Mouse (Mus musculus): ENCODE results near the gene Hectd4. TPM values are rescaled to one million over a fixed set of nuclear protein-coding genes. Genes with fewer than 3 reads are reported as not detected.
A peak's percentile ranks its signal among the peaks of the same experiment; 100 is the strongest.
"Not testable (repeated sequence)": the region's sequence is repeated elsewhere in the genome, so short reads cannot be mapped to it uniquely, and the experiment has no call there.

The Hectd4 gene
- polyA plus RNA-seq, 1 experiment from 2014 or later, result 2.0 TPM

DNA sequence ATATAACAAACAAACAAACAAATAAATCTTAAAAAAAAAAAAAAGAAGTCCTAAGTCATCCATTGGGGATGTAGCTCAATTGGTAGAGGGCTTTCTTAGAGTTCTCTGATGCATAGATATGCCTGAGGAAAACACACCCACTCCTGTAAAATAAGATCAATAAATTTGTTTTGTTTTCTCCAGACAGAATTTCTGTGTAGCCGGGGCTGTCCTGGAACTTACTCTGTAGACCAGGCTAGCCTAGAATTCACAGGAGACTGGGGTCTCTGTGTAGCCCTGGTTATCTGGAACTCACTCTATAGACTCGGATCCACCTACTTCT lies 2.7 kb upstream of the Hectd4 start:
- Histone ChIP-seq H3K4me1 (replicated peaks; ENCODE audit: insufficient read depth, low read length) (0 out of 2 replicates have a peak, but pooled peaks cover 5% of the 10 kb centered on the region), H3K9me3 (replicated peaks; ENCODE audit: low read length) (no peaks in the 10 kb centered on the region), H3K27ac (no peak overlapping the region), H3K27me3 (ENCODE audit: insufficient read depth, low read length) (no peaks in the 10 kb centered on the region), H3K36me3 (ENCODE audit: insufficient read depth, low read length) (no peaks in the 10 kb centered on the region), H3K9ac (ENCODE audit: low read depth, low read length) (no peak overlapping the region), H3K4me2 (ENCODE audit: low read length) (no peak overlapping the region), H3K4me3 (replicated peaks; ENCODE audit: low read depth, low read length) (no peak overlapping the region)
- no peak for ATAC-seq (replicated peaks; ENCODE audit: low FRiP score, low read depth)
- WGBS, result 100% methylated on average over 2 of the region's 2 CpGs
- no peak for DNase-seq (ENCODE audit: low spot score)
- TF ChIP-seq CTCF (IDR thresholded peaks at IDR 0.05; ENCODE audit: low read depth), result no peak

- Histone ChIP-seq H3K4me3 (replicated peaks; ENCODE audit: low read depth, low read length) (no peak overlapping the region), H3K27me3 (ENCODE audit: insufficient read depth, low read length) (no peaks in the 10 kb centered on the region), H3K36me3 (ENCODE audit: insufficient read depth, low read length) (no peaks in the 10 kb centered on the region), H3K4me1 (replicated peaks; ENCODE audit: insufficient read depth, low read length) (0 out of 2 replicates have a peak, but pooled peaks cover 5% of the 10 kb centered on the region), H3K9ac (ENCODE audit: low read depth, low read length) (no peak overlapping the region), H3K9me3 (replicated peaks; ENCODE audit: low read length) (no peaks in the 10 kb centered on the region), H3K4me2 (ENCODE audit: low read length) (no peak overlapping the region), H3K27ac (no peak overlapping the region)
- ATAC-seq (replicated peaks; ENCODE audit: low FRiP score, low read depth), result no peak
- TF ChIP-seq CTCF (IDR thresholded peaks at IDR 0.05; ENCODE audit: low read depth), result no peak
- no peak for DNase-seq (ENCODE audit: low spot score)
- 72% methylated on average over 1 of the region's 1 CpGs for WGBS
Measured at GRCm38 (mm10) chr5:121219190-121219589, 829 bp upstream of the Hectd4 start.

DNA sequence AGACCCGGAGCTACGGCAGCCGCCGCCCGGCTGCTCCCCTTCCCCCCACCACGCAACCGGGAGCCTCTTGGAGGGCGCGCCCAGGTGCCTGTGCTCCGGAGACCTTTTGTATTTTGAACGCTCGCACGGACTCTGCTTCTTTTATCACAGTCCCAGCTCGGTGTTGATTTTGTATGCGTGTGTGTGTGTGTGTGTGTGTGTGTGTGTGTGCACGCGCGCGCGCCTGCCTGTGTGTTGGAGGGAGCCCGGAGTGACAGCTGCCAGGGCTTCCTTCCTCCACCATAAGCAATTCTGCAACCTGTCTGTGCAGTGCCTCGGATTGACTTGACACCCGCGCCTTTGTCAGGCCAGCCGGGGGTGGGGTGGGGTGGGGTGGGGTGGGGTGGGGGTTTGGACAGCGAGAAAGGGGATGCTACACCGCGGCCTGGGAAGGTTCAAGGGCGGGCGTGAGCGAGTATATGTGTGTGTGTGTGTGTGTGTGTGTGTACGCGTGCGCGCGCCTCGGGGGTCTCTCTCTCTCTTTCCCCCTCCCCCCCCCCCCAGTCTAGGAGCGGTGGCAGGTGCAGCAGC lies 798 bp downstream of the Hectd4 start:
- DNase-seq (ENCODE audit: low spot score) (peak; percentile 19), ATAC-seq (replicated peaks; ENCODE audit: low FRiP score, low read depth) (peak; percentile 26; the same call in 1 of the 2 replicates)
- WGBS, result under 1% methylated on average over 34 of the region's 38 CpGs
- Histone ChIP-seq H3K9ac (ENCODE audit: low read depth, low read length) (peak overlapping the region; percentile 87), H3K27me3 (ENCODE audit: insufficient read depth, low read length) (no peaks in the 10 kb centered on the region), H3K27ac (peak overlapping the region; percentile 83), H3K4me2 (ENCODE audit: low read length) (peak overlapping the region; percentile 62), H3K4me1 (replicated peaks; ENCODE audit: insufficient read depth, low read length) (0 out of 2 replicates have a peak, but pooled peaks cover 5% of the 10 kb centered on the region), H3K4me3 (replicated peaks; ENCODE audit: low read depth, low read length) (peak overlapping the region; percentile 88), H3K9me3 (replicated peaks; ENCODE audit: low read length) (no peaks in the 10 kb centered on the region), H3K36me3 (ENCODE audit: insufficient read depth, low read length) (no peaks in the 10 kb centered on the region)
- TF ChIP-seq CTCF (IDR thresholded peaks at IDR 0.05; ENCODE audit: low read depth), result no peak

GRCm38 (mm10) chr5:121221328-121221850 lies 1.4 kb downstream of the Hectd4 start:
- no peaks in the 10 kb centered on the region for H3K9me3 ChIP-seq (replicated peaks; ENCODE audit: low read length)
- DNase-seq (ENCODE audit: low spot score) (no peak), ATAC-seq (replicated peaks; ENCODE audit: low FRiP score, low read depth) (no peak)
- H3K4me1 ChIP-seq (replicated peaks; ENCODE audit: insufficient read depth, low read length), result 0 out of 2 replicates have a peak, but pooled peaks cover 5% of the 10 kb centered on the region
- 14% methylated on average over 23 of the region's 23 CpGs for whole genome bisulfite sequencing
- peak overlapping the region; percentile 88 for H3K4me3 ChIP-seq (replicated peaks; ENCODE audit: low read depth, low read length)
- no peak for TF ChIP-seq CTCF (IDR thresholded peaks at IDR 0.05; ENCODE audit: low read depth)
- no peaks in the 10 kb centered on the region for H3K27me3 ChIP-seq (ENCODE audit: insufficient read depth, low read length)
- H3K4me2 ChIP-seq (ENCODE audit: low read length), result peak overlapping the region; percentile 62
- H3K9ac ChIP-seq (ENCODE audit: low read depth, low read length), result peak overlapping the region; percentile 87; the same call in 1 of the 2 replicates
- H3K36me3 ChIP-seq (ENCODE audit: insufficient read depth, low read length), result no peaks in the 10 kb centered on the region
- H3K27ac ChIP-seq, result no peak overlapping the region

DNA sequence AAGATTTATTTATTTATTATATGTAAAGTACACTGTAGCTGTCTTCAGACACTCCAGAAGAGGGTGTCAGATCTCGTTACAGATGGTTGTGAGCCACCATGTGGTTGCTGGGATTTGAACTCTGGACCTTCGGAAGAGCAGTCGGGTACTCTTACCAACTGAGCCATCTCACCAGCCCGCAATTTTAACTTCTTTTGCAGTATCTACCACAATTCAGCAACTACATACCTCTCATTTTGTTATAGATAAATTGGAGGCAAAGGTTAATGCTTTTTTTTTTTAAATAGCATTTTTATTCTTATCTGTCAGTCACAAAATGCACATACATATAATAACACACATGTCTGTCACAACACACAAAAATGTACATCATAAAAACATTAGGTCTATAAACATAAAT lies 4.0 kb downstream of the Hectd4 start:
- not testable (repeated sequence) for H3K36me3 ChIP-seq (ENCODE audit: insufficient read depth, low read length); DNase-seq (ENCODE audit: low spot score); H3K27ac ChIP-seq; H3K4me1 ChIP-seq (replicated peaks; ENCODE audit: insufficient read depth, low read length); H3K4me2 ChIP-seq (ENCODE audit: low read length); ATAC-seq (replicated peaks; ENCODE audit: low FRiP score, low read depth); H3K9ac ChIP-seq (ENCODE audit: low read depth, low read length); H3K4me3 ChIP-seq (replicated peaks; ENCODE audit: low read depth, low read length); H3K27me3 ChIP-seq (ENCODE audit: insufficient read depth, low read length); H3K9me3 ChIP-seq (replicated peaks; ENCODE audit: low read length)
- WGBS, result 98% methylated on average over 4 of the region's 4 CpGs

DNA sequence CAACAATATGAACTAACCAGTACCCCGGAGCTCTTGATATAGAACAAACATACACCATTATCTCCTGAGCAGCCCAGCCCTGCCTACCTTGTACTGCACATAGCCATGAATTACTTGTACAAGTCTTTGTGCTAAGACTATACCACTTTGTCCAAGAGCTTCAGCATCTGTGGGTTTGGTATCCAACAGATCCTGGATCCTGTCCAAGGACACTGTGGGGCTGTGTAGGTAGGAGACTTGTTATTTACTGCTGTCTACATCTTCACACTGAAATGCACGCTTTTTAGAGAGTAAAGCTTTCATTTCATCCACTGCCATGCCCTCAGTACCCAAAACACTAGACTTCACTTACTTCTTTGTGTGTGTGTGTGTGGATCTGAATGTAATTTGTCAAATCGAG lies 4.8 kb downstream of the Hectd4 start:
- no peak overlapping the region for H3K27ac ChIP-seq
- no peak overlapping the region for H3K4me3 ChIP-seq (replicated peaks; ENCODE audit: low read depth, low read length)
- H3K9me3 ChIP-seq (replicated peaks; ENCODE audit: low read length), result no peaks in the 10 kb centered on the region
- 80% methylated on average over 3 of the region's 3 CpGs for WGBS
- no peak for TF ChIP-seq CTCF (IDR thresholded peaks at IDR 0.05; ENCODE audit: low read depth)
- no peak overlapping the region for H3K4me2 ChIP-seq (ENCODE audit: low read length)
- ATAC-seq (replicated peaks; ENCODE audit: low FRiP score, low read depth) (no peak), DNase-seq (ENCODE audit: low spot score) (no peak)
- H3K27me3 ChIP-seq (ENCODE audit: insufficient read depth, low read length), result no peaks in the 10 kb centered on the region
- 0 out of 2 replicates have a peak, but pooled peaks cover 5% of the 10 kb centered on the region for H3K4me1 ChIP-seq (replicated peaks; ENCODE audit: insufficient read depth, low read length)
- no peaks in the 10 kb centered on the region for H3K36me3 ChIP-seq (ENCODE audit: insufficient read depth, low read length)
- H3K9ac ChIP-seq (ENCODE audit: low read depth, low read length), result no peak overlapping the region

DNA sequence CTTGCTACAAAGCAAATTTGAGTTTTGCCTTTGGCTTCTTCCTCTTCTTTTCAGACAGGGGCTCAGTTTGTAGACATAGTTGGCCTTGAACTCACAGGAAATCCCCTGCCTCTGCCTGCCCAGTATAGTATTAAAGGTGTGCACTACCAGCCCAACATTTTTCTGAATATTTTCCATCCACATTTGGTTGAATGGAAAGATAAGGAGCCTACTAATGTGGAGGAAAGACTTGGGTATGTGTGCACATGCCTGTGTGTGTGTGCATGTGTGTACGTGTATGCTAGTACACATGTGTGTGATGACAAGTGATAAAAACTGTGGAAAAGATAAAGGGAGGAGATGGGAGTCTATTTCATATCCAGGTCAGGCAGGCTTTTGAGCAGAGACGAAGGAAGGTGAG lies 5.8 kb downstream of the Hectd4 start:
- Histone ChIP-seq H3K4me2 (ENCODE audit: low read length) (no peak overlapping the region), H3K27me3 (ENCODE audit: insufficient read depth, low read length) (no peaks in the 10 kb centered on the region), H3K27ac (no peak overlapping the region), H3K36me3 (ENCODE audit: insufficient read depth, low read length) (no peaks in the 10 kb centered on the region), H3K4me1 (replicated peaks; ENCODE audit: insufficient read depth, low read length) (0 out of 2 replicates have a peak, but pooled peaks cover 5% of the 10 kb centered on the region), H3K4me3 (replicated peaks; ENCODE audit: low read depth, low read length) (no peak overlapping the region), H3K9ac (ENCODE audit: low read depth, low read length) (no peak overlapping the region), H3K9me3 (replicated peaks; ENCODE audit: low read length) (no peaks in the 10 kb centered on the region)
- DNase-seq (ENCODE audit: low spot score) (no peak), ATAC-seq (replicated peaks; ENCODE audit: low FRiP score, low read depth) (no peak)
- 83% methylated on average over 2 of the region's 2 CpGs for WGBS
- TF ChIP-seq CTCF (IDR thresholded peaks at IDR 0.05; ENCODE audit: low read depth), result no peak
